Mouse (Mus musculus) erythroid progenitor cell, adult 5-6 weeks (primary cell): Measurements from ENCODE around the gene Gm21905. TPM values are rescaled to one million over a fixed set of nuclear protein-coding genes. Genes with fewer than 3 reads are reported as not detected.

Experiments used
- ATAC-seq: replicated peaks from 2 replicates; pipeline ENCODE4 v1.8.0; 2016; ENCODE audit warnings: moderate number of reproducible peaks, mild to moderate bottlenecking, moderate TSS enrichment, inconsistent platforms; ENCODE audit not compliant: poor library complexity, low FRiP score, severe bottlenecking
- total RNA-seq, 2 experiments: library from RNA; stranded (forward) in 1 of 2; stranded (reverse) in 1 of 2; fragments of 150-400 nt in 1 of 2; fragments of 186-747, 209-891 nt in 1 of 2; gene quantifications; 2 replicates each; pipeline versions ENCODE4 v1.2.3 to v1.2.4; 2015 to 2017; ENCODE audit warnings: low replicate concordance in 2 of 2

The Gm21905 gene
- total RNA-seq (2015; ENCODE audit: low replicate concordance) (not detected in 2 replicates), total RNA-seq (2017; ENCODE audit: low replicate concordance) (not detected in 2 replicates)

GRCm38 (mm10) chr5:67946321-67946720, at the start of gene Gm21905:
Gm21905 (minus strand) TSS chr5:67946421.
- no peak for ATAC-seq

- no peak for ATAC-seq
Observed at GRCm38 (mm10) chr5:67990426-67990825, 44.2 kb upstream of the Gm21905 start.

GRCm38 (mm10) chr5:67981946-67982526, 35.8 kb upstream of the Gm21905 start:
- no peak for ATAC-seq

GRCm38 (mm10) chr5:67969536-67969935, 23.3 kb upstream of the Gm21905 start:
- no peak for ATAC-seq

GRCm38 (mm10) chr5:67961708-67962629, 15.7 kb upstream of the Gm21905 start:
- no peak for ATAC-seq

- ATAC-seq = no peak
Observed at GRCm38 (mm10) chr5:67955486-67955885, 9.3 kb upstream of the Gm21905 start.

- no peak for ATAC-seq
Observed at GRCm38 (mm10) chr5:67954097-67954496, 7.9 kb upstream of the Gm21905 start.

- ATAC-seq = no peak
Observed at GRCm38 (mm10) chr5:67948074-67948473, 1.9 kb upstream of the Gm21905 start.

GRCm38 (mm10) chr5:67947006-67947405, 785 bp upstream of the Gm21905 start:
- no peak for ATAC-seq

- no peak for ATAC-seq
Observed at GRCm38 (mm10) chr5:67944074-67944785, 2.0 kb downstream of the Gm21905 start.

- no peak for ATAC-seq
Observed at GRCm38 (mm10) chr5:67943199-67943598, 3.0 kb downstream of the Gm21905 start.

- ATAC-seq = no peak
Observed at GRCm38 (mm10) chr5:67941369-67941768, 4.9 kb downstream of the Gm21905 start, which contains the start of gene Gm5108. Gm5108 (plus strand) TSS chr5:67941669.

- no peak for ATAC-seq
Observed at GRCm38 (mm10) chr5:67931623-67932022, 14.6 kb downstream of the Gm21905 start.

- no peak for ATAC-seq
Observed at GRCm38 (mm10) chr5:67930584-67930983, 15.6 kb downstream of the Gm21905 start.

GRCm38 (mm10) chr5:67904555-67904954, 41.7 kb downstream of the Gm21905 start:
- ATAC-seq = no peak

GRCm38 (mm10) chr5:67898921-67899320, 47.3 kb downstream of the Gm21905 start:
- no peak for ATAC-seq

- ATAC-seq = no peak
Observed at GRCm38 (mm10) chr5:67884422-67885210, 61.6 kb downstream of the Gm21905 start.

- 0 out of 2 replicates have a peak, but pooled peaks have one; percentile 30 for ATAC-seq
Observed at GRCm38 (mm10) chr5:67883564-67884171, 62.6 kb downstream of the Gm21905 start.
